13 mouse cellular contexts compared by ENCODE assay signal in the genomic region with DNA sequence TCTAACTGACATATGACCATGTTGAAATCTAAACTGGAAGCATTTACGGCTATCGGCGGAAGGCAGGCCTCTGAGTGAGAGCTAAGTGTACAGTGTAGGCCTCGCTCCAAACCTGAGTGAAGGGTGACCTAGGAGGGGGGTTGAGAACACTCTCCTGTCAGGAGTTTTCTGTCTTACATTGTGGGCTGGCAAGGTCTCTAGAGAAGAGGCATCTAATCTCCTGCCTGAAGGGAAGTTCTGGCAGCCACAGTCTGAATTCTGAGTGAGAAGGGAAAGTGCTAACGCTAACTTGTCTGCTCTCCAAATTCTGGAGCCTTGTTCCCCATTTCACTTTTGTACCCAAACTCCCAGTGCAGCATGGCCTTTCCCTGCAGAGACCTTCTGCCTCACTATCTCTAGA. TPM values are rescaled to one million over a fixed set of nuclear protein-coding genes. Genes with fewer than 3 reads are reported as not detected.
DNase-seq lines count a peak whose midpoint lies in the region; ATAC-seq lines count a peak whose summit lies in the region.
"Had no signal": no experiment of that assay in that cellular context is flagged by ENCODE, and none has a peak within 500 bp of the region (broad histone marks: within the 10 kb centered on the region; RNA-seq: fewer than 3 reads in every experiment).

No protein-coding gene starts in this region.

- no peak overlapping the region for H3K4me2 ChIP-seq in liver, embryonic 12.5 days
- H3K4me2 ChIP-seq: embryonic facial prominence, embryonic 12.5 days had no signal

- H3K27ac ChIP-seq in limb, embryonic 10.5 days, result peak overlapping the region; percentile 7; the same call in 1 of the 2 replicates
- H3K27ac ChIP-seq in liver, embryonic 12.5 days, result no peak overlapping the region
- H3K27ac ChIP-seq: liver, embryonic 14.5 days had no signal

- H3K4me1 ChIP-seq in limb, embryonic 10.5 days, result peaks cover 11% of the 10 kb centered on the region
- H3K4me1 ChIP-seq in liver, embryonic 12.5 days, result no peaks in the 10 kb centered on the region

- no peaks in the 10 kb centered on the region for H3K9me3 ChIP-seq in limb, embryonic 10.5 days (replicated peaks)
- no peaks in the 10 kb centered on the region for H3K9me3 ChIP-seq in liver, embryonic 12.5 days (replicated peaks)
- H3K9me3 ChIP-seq: embryonic facial prominence, embryonic 12.5 days had no signal

- H3K9ac ChIP-seq in liver, embryonic 12.5 days, result no peak overlapping the region
- H3K9ac ChIP-seq: embryonic facial prominence, embryonic 12.5 days; liver, embryonic 14.5 days had no signal

- DNase-seq in cerebellum, adult 11-12 months, result peak; percentile 33
- peak; percentile 6 for DNase-seq in lung, postnatal 10 days
- DNase-seq in lung, postnatal 4 days, result no peak
- DNase-seq in fat pad, adult 2 months (ENCODE audit: extremely low read depth, low read depth, low spot score), result peak; percentile 8
- DNase-seq in limb, embryonic 10.5 days (ENCODE audit: low spot score), result no peak
- DNase-seq in adrenal gland, postnatal 10 days, result no peak
- DNase-seq: gastrocnemius, postnatal 10 days had no signal

- no peak for ATAC-seq in cerebellum, adult (ENCODE audit: insufficient number of reproducible peaks, low FRiP score, low TSS enrichment)
- no peak for ATAC-seq in liver, embryonic 12.5 days
- ATAC-seq: inflammation-experienced regulatory T-cells, adult 6 months; midbrain, embryonic 16.5 days had no signal

- 95% methylated on average over 5 of the region's 5 CpGs for WGBS in limb, embryonic 10.5 days
- WGBS in liver, embryonic 12.5 days (ENCODE audit: insufficient replicate concordance), result 85% methylated on average over 5 of the region's 5 CpGs

- H3K4me3 ChIP-seq in limb, embryonic 10.5 days, result no peak overlapping the region
- H3K4me3 ChIP-seq in liver, embryonic 12.5 days, result no peak overlapping the region
- H3K4me3 ChIP-seq: embryonic facial prominence, embryonic 12.5 days had no signal

- H3K36me3 ChIP-seq in limb, embryonic 10.5 days, result no peaks in the 10 kb centered on the region
- no peaks in the 10 kb centered on the region for H3K36me3 ChIP-seq in liver, embryonic 12.5 days
- H3K36me3 ChIP-seq: embryonic facial prominence, embryonic 12.5 days had no signal

- H3K27me3 ChIP-seq in limb, embryonic 10.5 days (ENCODE audit: low read depth, poor library complexity, severe bottlenecking), result no peaks in the 10 kb centered on the region
- no peaks in the 10 kb centered on the region for H3K27me3 ChIP-seq in liver, embryonic 12.5 days (replicated peaks)
- H3K27me3 ChIP-seq: embryonic facial prominence, embryonic 12.5 days had no signal

RNA-seq across cellular contexts. Expression of a gene that starts 54.9 kb away (rescaled TPM):
- 8.7 and 19.3 TPM in 2 replicates for polyA plus RNA-seq in limb, embryonic 10.5 days (2016; fragmentation: Nextera tagmentation; extraction: Ambion mirVana)
- 10 to 100 TPM; 11.0 to 12.0 TPM for total RNA-seq in adrenal gland, postnatal 10 days (2021)
- polyA plus RNA-seq in liver, embryonic 12.5 days (2016; fragmentation: Nextera tagmentation; extraction: Ambion mirVana), result 1.6 and 2.2 TPM in 2 replicates
- polyA plus RNA-seq: inflammation-experienced regulatory T-cells, adult 6 months had no signal

Comparison
In these comparisons a context has a peak if more than half of its experiments do, and no peak if none do; other contexts are left out.
1. DNase-seq: peak in cerebellum, adult 11-12 months (single experiment), lung, postnatal 10 days (single experiment) and fat pad, adult 2 months (single experiment); none in lung, postnatal 4 days (0 of 2), limb, embryonic 10.5 days (single experiment) and adrenal gland, postnatal 10 days (single experiment).